Mouse (Mus musculus): ENCODE results near the gene Fgd3.
A peak's percentile ranks its signal among the peaks of the same experiment; 100 is the strongest.

Fgd3 gene

DNA sequence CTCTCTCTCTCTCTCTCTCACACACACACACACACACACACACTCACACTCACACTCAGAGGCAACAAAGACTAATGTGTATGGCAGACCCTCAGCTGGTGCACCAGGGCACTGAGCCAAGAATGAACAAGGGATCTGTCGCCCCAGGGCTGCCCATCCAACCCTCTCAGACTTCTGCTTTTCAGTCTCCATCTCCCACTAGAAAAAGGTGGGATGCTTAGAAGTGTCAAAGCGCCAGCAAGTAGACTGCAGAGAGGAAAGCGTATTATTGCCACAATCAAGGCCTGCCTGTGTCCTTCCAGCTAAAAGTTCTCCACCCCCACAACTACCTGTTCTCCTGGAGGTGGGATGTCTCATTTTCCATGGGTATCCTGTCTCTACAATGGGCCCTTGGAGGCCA is 105.7 kb downstream of the Fgd3 start:
- peak; percentile 40 to 51 for DNase-seq

DNA sequence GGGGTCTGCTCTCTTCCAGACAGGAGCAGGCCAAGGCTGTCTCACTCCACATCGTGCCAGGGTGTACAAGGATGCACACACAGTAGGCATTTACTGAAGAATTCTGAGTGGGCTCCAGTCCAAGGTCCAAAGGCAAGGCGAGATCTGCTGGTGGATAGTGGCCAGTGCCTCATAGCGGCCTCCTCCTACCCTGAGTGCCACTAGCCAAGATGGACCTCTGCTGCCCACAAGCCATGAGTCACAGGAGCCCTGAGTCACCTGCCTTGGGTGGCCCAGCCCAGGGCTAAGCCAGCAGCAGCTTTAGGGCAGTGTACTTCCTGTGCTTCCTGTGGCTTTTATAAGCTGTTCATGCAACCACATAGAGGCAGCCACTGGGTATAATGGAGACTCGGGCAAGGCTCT is 106.6 kb downstream of the Fgd3 start:
- peak; percentile 72 to 75 for DNase-seq

DNA sequence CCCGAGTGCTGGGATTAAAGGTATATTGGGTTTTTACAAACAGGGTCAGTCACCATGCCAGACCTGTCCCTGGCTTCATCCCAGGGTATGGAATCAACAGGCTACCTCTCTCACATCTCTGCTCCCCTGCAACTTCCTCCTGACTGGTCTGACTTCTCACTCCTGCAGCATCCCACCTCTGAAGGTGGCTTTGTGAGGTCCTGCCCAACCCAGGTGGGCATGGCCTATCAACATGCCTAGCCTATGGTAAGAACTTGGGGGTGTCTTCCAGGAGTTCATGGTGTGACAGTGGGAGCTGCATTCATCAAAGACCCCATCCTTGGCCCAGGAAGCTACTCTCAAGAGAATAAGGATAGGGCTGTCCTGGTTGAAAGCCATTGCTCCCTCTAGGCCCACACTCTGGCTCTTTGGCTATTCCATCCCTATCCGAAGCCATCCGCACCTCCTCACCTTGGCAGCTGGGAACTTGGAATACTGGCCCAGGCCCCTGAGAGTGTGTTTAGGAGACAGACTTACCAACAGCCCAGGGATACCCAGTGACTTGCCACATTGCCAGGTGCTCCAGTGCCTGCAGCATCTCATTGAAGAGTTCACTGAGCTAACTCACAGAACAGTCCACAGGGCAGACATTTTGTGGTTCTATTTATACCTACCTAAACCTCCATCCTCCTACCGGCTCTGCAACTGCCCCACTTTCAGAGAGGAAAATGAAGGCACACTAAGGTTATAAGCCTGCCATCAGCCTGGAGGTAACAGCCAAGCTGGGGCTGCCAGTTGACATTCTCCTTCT is 107.2 kb downstream of the Fgd3 start:
- peak in 1 of 2 experiments; percentile 31 for DNase-seq

All from cerebellum, postnatal 14 days (tissue).